Mouse (Mus musculus): ENCODE measurements around the gene Ccdc42. TPM values are rescaled to one million over a fixed set of nuclear protein-coding genes. Genes with fewer than 3 reads are reported as not detected.

Ccdc42 gene
- polyA plus RNA-seq, 1 experiment = not detected

DNA sequence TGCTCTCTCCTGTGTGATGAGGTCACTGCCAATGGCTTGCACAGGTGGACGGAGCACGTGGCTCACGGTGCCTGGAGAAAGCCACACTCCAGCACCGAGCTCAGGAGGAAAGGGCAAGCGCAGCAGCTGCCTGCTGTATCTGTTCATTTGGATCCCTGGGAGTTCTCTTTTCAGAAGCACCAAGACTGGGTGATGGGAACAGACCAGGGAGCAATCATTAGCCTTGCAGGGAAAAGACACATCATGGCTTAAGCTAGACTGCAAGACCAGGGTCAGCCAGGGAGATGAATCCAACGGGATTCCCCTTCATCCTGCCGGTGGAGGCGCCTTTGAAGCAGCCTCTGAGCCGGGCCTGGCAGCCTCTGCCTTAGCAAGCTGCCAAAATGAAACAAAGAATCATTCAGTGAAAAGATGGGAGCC lies 7.3 kb upstream of the Ccdc42 start:
- Histone ChIP-seq H3K4me3 (replicated peaks) (no peak overlapping the region), H3K4me1 (ENCODE audit: control insufficient read depth) (no peaks in the 10 kb centered on the region), H3K9me3 (ENCODE audit: control insufficient read depth, low read length) (no peaks in the 10 kb centered on the region), H3K36me3 (ENCODE audit: control insufficient read depth) (no peaks in the 10 kb centered on the region), H3K27me3 (ENCODE audit: control insufficient read depth) (no peaks in the 10 kb centered on the region)
- TF ChIP-seq TAL1 (IDR thresholded peaks at IDR 0.05; ENCODE audit: low read length) = no peak
- TF ChIP-seq GATA1 (IDR thresholded peaks at IDR 0.05; ENCODE audit: low read length) = no peak

GRCm38 (mm10) chr11:68580566-68580965 lies 6.3 kb upstream of the Ccdc42 start:
- Histone ChIP-seq H3K4me3 (replicated peaks) (no peak overlapping the region), H3K9me3 (ENCODE audit: control insufficient read depth, low read length) (no peaks in the 10 kb centered on the region), H3K4me1 (ENCODE audit: control insufficient read depth) (no peaks in the 10 kb centered on the region), H3K27me3 (ENCODE audit: control insufficient read depth) (no peaks in the 10 kb centered on the region; the same call in 1 of the 2 replicates), H3K36me3 (ENCODE audit: control insufficient read depth) (no peaks in the 10 kb centered on the region)
- TF ChIP-seq TAL1 (IDR thresholded peaks at IDR 0.05; ENCODE audit: low read length) (no peak), GATA1 (IDR thresholded peaks at IDR 0.05; ENCODE audit: low read length) (no peak)

- Histone ChIP-seq H3K9me3 (ENCODE audit: control insufficient read depth, low read length) (no peaks in the 10 kb centered on the region), H3K4me3 (replicated peaks) (no peak overlapping the region), H3K27me3 (ENCODE audit: control insufficient read depth) (no peaks in the 10 kb centered on the region; the same call in 1 of the 2 replicates), H3K36me3 (ENCODE audit: control insufficient read depth) (no peaks in the 10 kb centered on the region), H3K4me1 (ENCODE audit: control insufficient read depth) (no peaks in the 10 kb centered on the region)
- TF ChIP-seq GATA1 (IDR thresholded peaks at IDR 0.05; ENCODE audit: low read length) (no peak), TAL1 (IDR thresholded peaks at IDR 0.05; ENCODE audit: low read length) (no peak)
Observed at GRCm38 (mm10) chr11:68583225-68583624, 3.6 kb upstream of the Ccdc42 start.

GRCm38 (mm10) chr11:68583906-68584480 lies 2.8 kb upstream of the Ccdc42 start:
- TF ChIP-seq TAL1 (IDR thresholded peaks at IDR 0.05; ENCODE audit: low read length) (no peak), GATA1 (IDR thresholded peaks at IDR 0.05; ENCODE audit: low read length) (no peak)
- Histone ChIP-seq H3K36me3 (ENCODE audit: control insufficient read depth) (no peaks in the 10 kb centered on the region), H3K9me3 (ENCODE audit: control insufficient read depth, low read length) (no peaks in the 10 kb centered on the region), H3K4me1 (ENCODE audit: control insufficient read depth) (no peaks in the 10 kb centered on the region), H3K27me3 (ENCODE audit: control insufficient read depth) (no peaks in the 10 kb centered on the region; the same call in 1 of the 2 replicates), H3K4me3 (replicated peaks) (no peak overlapping the region)

DNA sequence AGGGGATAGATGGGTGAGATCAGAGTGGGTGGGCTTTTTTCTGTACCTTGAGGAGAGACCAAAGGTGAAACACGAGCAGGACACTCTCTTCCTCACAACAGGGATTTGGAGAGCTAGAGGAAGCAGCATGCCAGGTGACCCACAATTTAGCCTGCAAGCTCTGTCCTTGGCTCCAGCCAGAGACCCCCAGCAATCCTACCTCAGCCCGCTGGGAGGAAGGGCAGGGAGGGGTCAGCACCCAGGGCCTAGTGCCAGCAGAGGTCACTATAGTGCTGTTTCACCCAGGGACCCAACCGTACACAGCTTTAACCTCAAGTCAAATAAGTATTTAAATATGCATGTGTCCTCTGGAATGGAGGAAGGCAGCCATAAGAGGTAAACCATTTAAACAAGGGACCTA lies 931 bp upstream of the Ccdc42 start:
- H3K9me3 ChIP-seq (ENCODE audit: control insufficient read depth, low read length) = no peaks in the 10 kb centered on the region
- no peaks in the 10 kb centered on the region for H3K36me3 ChIP-seq (ENCODE audit: control insufficient read depth)
- no peak for TF ChIP-seq TAL1 (IDR thresholded peaks at IDR 0.05; ENCODE audit: low read length)
- TF ChIP-seq GATA1 (IDR thresholded peaks at IDR 0.05; ENCODE audit: low read length) = no peak
- no peaks in the 10 kb centered on the region for H3K4me1 ChIP-seq (ENCODE audit: control insufficient read depth)
- no peaks in the 10 kb centered on the region; the same call in none of the 2 replicates for H3K27me3 ChIP-seq (ENCODE audit: control insufficient read depth)
- H3K4me3 ChIP-seq (replicated peaks) = no peak overlapping the region

- no peaks in the 10 kb centered on the region for H3K36me3 ChIP-seq (ENCODE audit: control insufficient read depth)
- no peak overlapping the region for H3K4me3 ChIP-seq (replicated peaks)
- no peaks in the 10 kb centered on the region for H3K9me3 ChIP-seq (ENCODE audit: control insufficient read depth, low read length)
- H3K27me3 ChIP-seq (ENCODE audit: control insufficient read depth) = peaks cover 3% of the 10 kb centered on the region
- TF ChIP-seq GATA1 (IDR thresholded peaks at IDR 0.05; ENCODE audit: low read length) = no peak
- TF ChIP-seq TAL1 (IDR thresholded peaks at IDR 0.05; ENCODE audit: low read length) = no peak
- H3K4me1 ChIP-seq (ENCODE audit: control insufficient read depth) = no peaks in the 10 kb centered on the region
Observed at GRCm38 (mm10) chr11:68589055-68589809, 2.4 kb downstream of the Ccdc42 start.

DNA sequence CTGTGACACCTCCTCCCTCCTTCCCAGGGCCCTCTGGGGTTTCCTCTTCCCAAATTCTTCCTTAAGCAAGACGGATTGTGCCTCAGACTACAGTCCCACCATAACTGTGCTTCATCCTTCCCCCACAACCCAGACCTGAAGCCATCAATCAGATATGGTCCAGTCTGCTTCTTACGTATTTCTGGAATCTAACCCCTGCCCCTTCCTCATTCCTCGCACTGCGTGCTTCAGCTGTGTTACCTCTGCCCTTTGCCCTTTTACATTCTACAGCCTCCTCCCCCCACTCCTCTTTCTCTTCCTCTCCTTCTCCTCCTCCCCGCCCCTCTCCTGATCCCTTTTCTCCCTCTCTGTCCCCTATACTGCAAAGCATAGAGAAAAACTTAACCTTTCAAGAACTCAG lies 4.9 kb downstream of the Ccdc42 start:
- H3K4me3 ChIP-seq (replicated peaks) = no peak overlapping the region
- H3K27me3 ChIP-seq (ENCODE audit: control insufficient read depth) = peaks cover 3% of the 10 kb centered on the region; the same call in 1 of the 2 replicates
- no peaks in the 10 kb centered on the region for H3K36me3 ChIP-seq (ENCODE audit: control insufficient read depth)
- no peaks in the 10 kb centered on the region for H3K4me1 ChIP-seq (ENCODE audit: control insufficient read depth)
- H3K9me3 ChIP-seq (ENCODE audit: control insufficient read depth, low read length) = no peaks in the 10 kb centered on the region
- TF ChIP-seq GATA1 (IDR thresholded peaks at IDR 0.05; ENCODE audit: low read length) (no peak), TAL1 (IDR thresholded peaks at IDR 0.05; ENCODE audit: low read length) (no peak)

DNA sequence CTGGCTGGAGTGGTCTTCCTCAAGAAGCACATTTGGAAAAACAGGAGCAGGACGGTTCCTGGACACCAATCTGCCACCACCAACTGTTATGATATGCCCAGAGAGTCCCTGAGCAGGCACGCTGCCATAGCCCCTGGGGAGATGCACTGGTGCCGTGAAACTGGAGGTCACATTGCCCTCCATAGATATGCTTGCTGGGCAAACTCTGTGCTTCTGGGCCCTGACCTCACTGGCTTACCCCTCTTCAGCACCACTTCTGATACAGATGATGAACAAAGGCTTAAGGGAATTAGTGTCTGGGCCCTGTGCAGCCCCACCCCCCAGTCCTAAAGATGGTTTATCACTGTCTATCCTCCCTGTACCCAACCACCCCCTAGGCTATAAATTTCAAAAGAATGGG lies 6.4 kb downstream of the Ccdc42 start:
- Histone ChIP-seq H3K27me3 (ENCODE audit: control insufficient read depth) (peaks cover 3% of the 10 kb centered on the region; the same call in 1 of the 2 replicates), H3K4me1 (ENCODE audit: control insufficient read depth) (peaks cover 3% of the 10 kb centered on the region), H3K36me3 (ENCODE audit: control insufficient read depth) (no peaks in the 10 kb centered on the region), H3K9me3 (ENCODE audit: control insufficient read depth, low read length) (no peaks in the 10 kb centered on the region), H3K4me3 (replicated peaks) (no peak overlapping the region)
- TF ChIP-seq TAL1 (IDR thresholded peaks at IDR 0.05; ENCODE audit: low read length) (no peak), GATA1 (IDR thresholded peaks at IDR 0.05; ENCODE audit: low read length) (no peak)

DNA sequence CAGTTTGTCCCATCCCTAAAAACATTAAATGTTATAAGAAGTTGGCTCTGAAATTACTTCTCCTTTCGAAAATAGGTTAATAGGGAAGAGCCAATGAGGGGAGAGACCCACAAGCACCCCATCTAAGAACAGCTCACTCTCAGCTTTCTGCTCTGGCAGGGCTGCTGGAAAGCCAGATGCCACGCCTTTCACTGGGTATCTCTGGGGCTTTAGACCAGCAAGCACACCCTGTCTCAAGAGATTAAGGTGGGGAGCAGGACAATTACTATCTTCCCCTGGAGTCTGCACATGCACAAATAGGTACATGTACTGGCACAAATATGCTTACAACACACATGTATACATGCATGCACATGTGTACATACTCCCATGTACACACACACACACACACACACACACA lies 11.1 kb downstream of the Ccdc42 start:
- no peaks in the 10 kb centered on the region for H3K36me3 ChIP-seq (ENCODE audit: control insufficient read depth)
- H3K4me3 ChIP-seq (replicated peaks) = no peak overlapping the region
- peaks cover 5% of the 10 kb centered on the region for H3K4me1 ChIP-seq (ENCODE audit: control insufficient read depth)
- TF ChIP-seq GATA1 (IDR thresholded peaks at IDR 0.05; ENCODE audit: low read length) (no peak), TAL1 (IDR thresholded peaks at IDR 0.05; ENCODE audit: low read length) (no peak)
- 0 out of 2 replicates have a peak, but pooled peaks cover 2% of the 10 kb centered on the region for H3K27me3 ChIP-seq (ENCODE audit: control insufficient read depth)
- no peaks in the 10 kb centered on the region for H3K9me3 ChIP-seq (ENCODE audit: control insufficient read depth, low read length)

Measured in erythroblast, embryonic 14.5 days (primary cell).